Mouse (Mus musculus) midbrain, embryonic 11.5 days (tissue): ENCODE measurements around the gene 4931422A03Rik. TPM values are rescaled to one million over a fixed set of nuclear protein-coding genes. Genes with fewer than 3 reads are reported as not detected.
"Not testable (repeated sequence)": the region's sequence is repeated elsewhere in the genome, so short reads cannot be mapped to it uniquely, and the experiment has no call there.

Experiments
- ATAC-seq: fragments of 200-750 bp; cut with Nextera tagmentation; 2 replicates; pipeline ENCODE4 v1.8.0; 2017; ENCODE audit warnings: moderate TSS enrichment, moderate library complexity; ENCODE audit not compliant: low FRiP score
- DNase-seq: peaks from one replicate; pipeline ENCODE4 v3.0.0; 2015; ENCODE audit warnings: low spot score; ENCODE audit errors: missing footprints
- H3K27ac ChIP-seq: fragments of 300-500 bp; sonication (generic); 2 replicates; pipeline ENCODE4 v1.5.1; 2014; ENCODE audit warnings: low read depth, low read length
- H3K27me3 ChIP-seq: fragments of 300-500 bp; sonication (generic); 2 replicates; pipeline ENCODE4 v1.6.1; 2014; ENCODE audit warnings: mild to moderate bottlenecking, low read length, moderate library complexity, mixed read lengths; ENCODE audit not compliant: control insufficient read depth, insufficient read depth
- H3K36me3 ChIP-seq: fragments of 300-500 bp; sonication (generic); 2 replicates; pipeline ENCODE4 v1.6.1; 2014; ENCODE audit warnings: mild to moderate bottlenecking, low read length, moderate library complexity, mixed read lengths; ENCODE audit not compliant: control insufficient read depth, insufficient read depth
- H3K4me1 ChIP-seq: fragments of 300-500 bp; sonication (generic); 2 replicates; pipeline ENCODE4 v1.6.1; 2014; ENCODE audit warnings: low read length; ENCODE audit not compliant: control insufficient read depth, insufficient read depth
- H3K4me2 ChIP-seq: fragments of 300-500 bp; sonication (generic); 2 replicates; pipeline ENCODE4 v1.6.1; 2014; ENCODE audit warnings: mild to moderate bottlenecking, moderate library complexity
- H3K4me3 ChIP-seq: fragments of 300-500 bp; sonication (generic); 2 replicates; pipeline ENCODE4 v1.5.1; 2014; ENCODE audit warnings: low read depth, low read length
- H3K9ac ChIP-seq: fragments of 300-500 bp; sonication (generic); 2 replicates; pipeline ENCODE4 v1.6.1; 2014; ENCODE audit warnings: low read length
- H3K9me3 ChIP-seq: fragments of 300-500 bp; sonication (generic); 2 replicates; pipeline ENCODE4 v1.6.1; 2016; ENCODE audit warnings: low read length; ENCODE audit not compliant: control insufficient read depth
- WGBS: fragments of 180-500 bp; shearing (Covaris S2); extraction: QIAGEN DNeasy Blood & Tissue Kit; methylation state at CpG from one replicate; pipeline ENCODE4 v1.1.7; 2014; 5-methylcytosine and 5-hydroxymethylcytosine counted together
- polyA plus RNA-seq: library from polyadenylated mRNA; unstranded; fragments of >200 nt; fragmentation: Nextera tagmentation; extraction: Ambion mirVana; gene quantifications from 2 replicates; pipeline ENCODE4 v1.2.1, GENCODE M21; 2014

The 4931422A03Rik gene
- polyA plus RNA-seq, 1 experiment from 2014 or later: 1.1 TPM

- Histone ChIP-seq H3K27me3 (no peaks in the 10 kb centered on the region), H3K4me1 (peaks cover 11% of the 10 kb centered on the region), H3K4me3 (no peak overlapping the region), H3K9me3 (no peaks in the 10 kb centered on the region), H3K9ac (no peak overlapping the region), H3K36me3 (no peaks in the 10 kb centered on the region), H3K4me2 (no peak overlapping the region), H3K27ac (no peak overlapping the region)
- 86% methylated on average over 3 of the region's 3 CpGs for WGBS
- ATAC-seq (no peak), DNase-seq (peak; percentile 39)
Measured at GRCm38 (mm10) chr2:104032056-104032455, 3.9 kb upstream of the 4931422A03Rik start.

DNA sequence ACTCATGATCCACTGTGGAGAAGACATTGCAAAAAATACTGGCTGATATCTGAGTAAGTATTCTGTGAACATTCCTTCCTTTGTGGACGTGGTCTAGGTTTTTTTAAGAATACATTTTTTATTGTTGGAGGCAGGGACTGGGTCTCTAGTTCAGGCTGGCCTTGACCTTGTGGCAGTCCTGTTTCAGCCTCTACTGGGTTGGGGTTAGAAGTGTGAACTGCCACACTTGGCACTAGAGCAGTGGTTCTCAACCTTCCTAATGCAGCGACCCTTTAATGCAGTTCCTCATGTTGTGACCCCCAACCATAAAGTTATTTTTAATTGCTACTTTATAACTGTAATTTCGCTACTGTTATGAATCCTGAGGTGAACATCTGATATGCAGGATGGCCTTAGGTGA is 2.2 kb upstream of the 4931422A03Rik start:
- H3K9me3 ChIP-seq: no peaks in the 10 kb centered on the region
- peaks cover 11% of the 10 kb centered on the region for H3K4me1 ChIP-seq
- no peak overlapping the region for H3K27ac ChIP-seq
- no peak overlapping the region for H3K9ac ChIP-seq
- H3K36me3 ChIP-seq: no peaks in the 10 kb centered on the region
- ATAC-seq: no peak
- no peak overlapping the region for H3K4me3 ChIP-seq
- 90% methylated on average over 3 of the region's 3 CpGs for WGBS
- H3K4me2 ChIP-seq: no peak overlapping the region
- DNase-seq: peak; percentile 41
- H3K27me3 ChIP-seq: no peaks in the 10 kb centered on the region

GRCm38 (mm10) chr2:104029074-104029473 is 913 bp upstream of the 4931422A03Rik start:
- Histone ChIP-seq H3K4me3 (peak overlapping the region; percentile 94; the same call in 1 of the 2 replicates), H3K4me2 (peak overlapping the region; percentile 58), H3K36me3 (no peaks in the 10 kb centered on the region), H3K27me3 (no peaks in the 10 kb centered on the region), H3K9ac (no peak overlapping the region), H3K9me3 (no peaks in the 10 kb centered on the region), H3K27ac (no peak overlapping the region), H3K4me1 (peaks cover 11% of the 10 kb centered on the region)
- WGBS: 86% methylated on average over 2 of the region's 2 CpGs
- DNase-seq: peak; percentile 62
- ATAC-seq: no peak

- Histone ChIP-seq H3K27me3 (no peaks in the 10 kb centered on the region), H3K27ac (peak within 1 kb of the TSS; percentile 20; the same call in 1 of the 2 replicates), H3K9ac (peak within 1 kb of the TSS; percentile 97), H3K4me1 (peaks cover 11% of the 10 kb centered on the region), H3K4me3 (peak within 1 kb of the TSS; percentile 94), H3K4me2 (peak within 1 kb of the TSS; percentile 58), H3K36me3 (no peaks in the 10 kb centered on the region), H3K9me3 (no peaks in the 10 kb centered on the region)
- peak; percentile 97 for DNase-seq
- WGBS: 1% methylated on average over 44 of the region's 44 CpGs
- peak; percentile 99 for ATAC-seq
Measured at GRCm38 (mm10) chr2:104027458-104028138, 563 bp downstream of the 4931422A03Rik start, which contains the start of gene Fbxo3. Fbxo3 (plus strand) TSS chr2:104027721.

- Histone ChIP-seq H3K27me3 (no peaks in the 10 kb centered on the region), H3K4me3 (no peak overlapping the region), H3K4me2 (no peak overlapping the region), H3K27ac (no peak overlapping the region), H3K9me3 (no peaks in the 10 kb centered on the region), H3K4me1 (peaks cover 11% of the 10 kb centered on the region), H3K9ac (no peak overlapping the region), H3K36me3 (no peaks in the 10 kb centered on the region)
- DNase-seq: peak; percentile 54
- no peak for ATAC-seq
- 90% methylated on average over 4 of the region's 4 CpGs for WGBS
Measured at GRCm38 (mm10) chr2:104024656-104025055, 3.5 kb downstream of the 4931422A03Rik start.

- DNase-seq (peak; percentile 4), ATAC-seq (no peak)
- Histone ChIP-seq H3K9me3 (no peaks in the 10 kb centered on the region), H3K4me3 (no peak overlapping the region), H3K36me3 (no peaks in the 10 kb centered on the region), H3K27me3 (no peaks in the 10 kb centered on the region), H3K4me2 (no peak overlapping the region), H3K9ac (no peak overlapping the region), H3K27ac (no peak overlapping the region), H3K4me1 (no peaks in the 10 kb centered on the region)
- 81% methylated on average over 7 of the region's 7 CpGs for WGBS
Measured at GRCm38 (mm10) chr2:104023096-104023495, 5.1 kb downstream of the 4931422A03Rik start.

- not testable (repeated sequence) for H3K4me2 ChIP-seq, H3K9ac ChIP-seq, H3K27ac ChIP-seq, DNase-seq, ATAC-seq, H3K4me1 ChIP-seq, H3K4me3 ChIP-seq, H3K27me3 ChIP-seq, H3K9me3 ChIP-seq, H3K36me3 ChIP-seq
- 94% methylated on average over 3 of the region's 3 CpGs for WGBS
Measured at GRCm38 (mm10) chr2:104008853-104009252, 19.3 kb downstream of the 4931422A03Rik start.

- ATAC-seq (no peak), DNase-seq (peak; percentile 45)
- Histone ChIP-seq H3K36me3 (no peaks in the 10 kb centered on the region), H3K9me3 (no peaks in the 10 kb centered on the region), H3K4me1 (no peaks in the 10 kb centered on the region), H3K27ac (no peak overlapping the region), H3K4me3 (no peak overlapping the region), H3K9ac (no peak overlapping the region), H3K4me2 (no peak overlapping the region), H3K27me3 (no peaks in the 10 kb centered on the region)
- 92% methylated on average over 7 of the region's 7 CpGs for WGBS
Measured at GRCm38 (mm10) chr2:104007793-104008519, 20.2 kb downstream of the 4931422A03Rik start.

GRCm38 (mm10) chr2:104002711-104003413 is 25.3 kb downstream of the 4931422A03Rik start:
- WGBS: 35% methylated on average over 16 of the region's 16 CpGs
- ATAC-seq (no peak), DNase-seq (peak; percentile 90)
- no peaks in the 10 kb centered on the region for H3K36me3 ChIP-seq
- no peaks in the 10 kb centered on the region for H3K27me3 ChIP-seq
- H3K9ac ChIP-seq: no peak overlapping the region
- no peak overlapping the region for H3K4me3 ChIP-seq
- no peak overlapping the region for H3K27ac ChIP-seq
- no peaks in the 10 kb centered on the region for H3K4me1 ChIP-seq
- H3K4me2 ChIP-seq: no peak overlapping the region
- H3K9me3 ChIP-seq: no peaks in the 10 kb centered on the region
